Mouse (Mus musculus): Measurements from ENCODE around the gene Tom1l2. TPM values are rescaled to one million over a fixed set of nuclear protein-coding genes. Genes with fewer than 3 reads are reported as not detected.

Gene Tom1l2
- polyA plus RNA-seq, 1 experiment from 2014 or later = 19.5 TPM

- Histone ChIP-seq H3K4me1 (replicated peaks; ENCODE audit: control insufficient read depth, insufficient read depth, low read length) (no peaks in the 10 kb centered on the region), H3K27ac (ENCODE audit: low read depth, low read length) (no peak overlapping the region), H3K4me3 (ENCODE audit: low read depth, low read length) (no peak overlapping the region), H3K9ac (ENCODE audit: low read length) (no peak overlapping the region), H3K27me3 (ENCODE audit: control insufficient read depth, insufficient read depth, low read length) (no peaks in the 10 kb centered on the region), H3K4me2 (ENCODE audit: low read depth, low read length, severe bottlenecking) (no peak overlapping the region), H3K36me3 (ENCODE audit: control insufficient read depth, insufficient read depth, low read length) (no peaks in the 10 kb centered on the region), H3K9me3 (ENCODE audit: control insufficient read depth, low read length) (no peaks in the 10 kb centered on the region)
- no peak for ATAC-seq (replicated peaks; ENCODE audit: low FRiP score)
- no peak for DNase-seq (ENCODE audit: low spot score)
- 61% methylated on average over 2 of the region's 2 CpGs for WGBS
Observed at GRCm38 (mm10) chr11:60335771-60336170, 16.9 kb downstream of the Tom1l2 start.

GRCm38 (mm10) chr11:60334124-60334523, 18.6 kb downstream of the Tom1l2 start:
- ATAC-seq (replicated peaks; ENCODE audit: low FRiP score) (no peak), DNase-seq (ENCODE audit: low spot score) (no peak)
- Histone ChIP-seq H3K9ac (ENCODE audit: low read length) (no peak overlapping the region), H3K27me3 (ENCODE audit: control insufficient read depth, insufficient read depth, low read length) (no peaks in the 10 kb centered on the region), H3K4me2 (ENCODE audit: low read depth, low read length, severe bottlenecking) (no peak overlapping the region), H3K9me3 (ENCODE audit: control insufficient read depth, low read length) (no peaks in the 10 kb centered on the region), H3K4me1 (replicated peaks; ENCODE audit: control insufficient read depth, insufficient read depth, low read length) (no peaks in the 10 kb centered on the region), H3K27ac (ENCODE audit: low read depth, low read length) (no peak overlapping the region), H3K4me3 (ENCODE audit: low read depth, low read length) (no peak overlapping the region), H3K36me3 (ENCODE audit: control insufficient read depth, insufficient read depth, low read length) (no peaks in the 10 kb centered on the region)
- WGBS = 82% methylated on average over 3 of the region's 3 CpGs

GRCm38 (mm10) chr11:60333461-60333860, 19.2 kb downstream of the Tom1l2 start:
- DNase-seq (ENCODE audit: low spot score) (no peak), ATAC-seq (replicated peaks; ENCODE audit: low FRiP score) (no peak)
- H3K4me3 ChIP-seq (ENCODE audit: low read depth, low read length) = no peak overlapping the region
- no peaks in the 10 kb centered on the region for H3K4me1 ChIP-seq (replicated peaks; ENCODE audit: control insufficient read depth, insufficient read depth, low read length)
- H3K4me2 ChIP-seq (ENCODE audit: low read depth, low read length, severe bottlenecking) = no peak overlapping the region
- no peak overlapping the region for H3K27ac ChIP-seq (ENCODE audit: low read depth, low read length)
- 88% methylated on average over 5 of the region's 5 CpGs for WGBS
- no peaks in the 10 kb centered on the region for H3K27me3 ChIP-seq (ENCODE audit: control insufficient read depth, insufficient read depth, low read length)
- no peaks in the 10 kb centered on the region for H3K36me3 ChIP-seq (ENCODE audit: control insufficient read depth, insufficient read depth, low read length)
- H3K9ac ChIP-seq (ENCODE audit: low read length) = no peak overlapping the region
- H3K9me3 ChIP-seq (ENCODE audit: control insufficient read depth, low read length) = no peaks in the 10 kb centered on the region

GRCm38 (mm10) chr11:60330551-60330950, 22.2 kb downstream of the Tom1l2 start:
- H3K9ac ChIP-seq (ENCODE audit: low read length) = no peak overlapping the region
- no peaks in the 10 kb centered on the region for H3K27me3 ChIP-seq (ENCODE audit: control insufficient read depth, insufficient read depth, low read length)
- no peak overlapping the region for H3K27ac ChIP-seq (ENCODE audit: low read depth, low read length)
- H3K4me1 ChIP-seq (replicated peaks; ENCODE audit: control insufficient read depth, insufficient read depth, low read length) = no peaks in the 10 kb centered on the region
- ATAC-seq (replicated peaks; ENCODE audit: low FRiP score) (no peak), DNase-seq (ENCODE audit: low spot score) (no peak)
- H3K4me3 ChIP-seq (ENCODE audit: low read depth, low read length) = no peak overlapping the region
- no peak overlapping the region for H3K4me2 ChIP-seq (ENCODE audit: low read depth, low read length, severe bottlenecking)
- H3K9me3 ChIP-seq (ENCODE audit: control insufficient read depth, low read length) = no peaks in the 10 kb centered on the region
- WGBS = 89% methylated on average over 4 of the region's 4 CpGs
- no peaks in the 10 kb centered on the region for H3K36me3 ChIP-seq (ENCODE audit: control insufficient read depth, insufficient read depth, low read length)

- no peaks in the 10 kb centered on the region for H3K36me3 ChIP-seq (ENCODE audit: control insufficient read depth, insufficient read depth, low read length)
- ATAC-seq (replicated peaks; ENCODE audit: low FRiP score) = no peak
- H3K4me3 ChIP-seq (ENCODE audit: low read depth, low read length) = no peak overlapping the region
- no peak for DNase-seq (ENCODE audit: low spot score)
- H3K27me3 ChIP-seq (ENCODE audit: control insufficient read depth, insufficient read depth, low read length) = no peaks in the 10 kb centered on the region
- no peak overlapping the region for H3K9ac ChIP-seq (ENCODE audit: low read length)
- H3K9me3 ChIP-seq (ENCODE audit: control insufficient read depth, low read length) = no peaks in the 10 kb centered on the region
- H3K4me1 ChIP-seq (replicated peaks; ENCODE audit: control insufficient read depth, insufficient read depth, low read length) = no peaks in the 10 kb centered on the region
- H3K4me2 ChIP-seq (ENCODE audit: low read depth, low read length, severe bottlenecking) = no peak overlapping the region
- no peak overlapping the region for H3K27ac ChIP-seq (ENCODE audit: low read depth, low read length)
Observed at GRCm38 (mm10) chr11:60323731-60324130, 29.0 kb downstream of the Tom1l2 start.

GRCm38 (mm10) chr11:60321438-60321837, 31.3 kb downstream of the Tom1l2 start:
- DNase-seq (ENCODE audit: low spot score) = no peak
- H3K4me1 ChIP-seq (replicated peaks; ENCODE audit: control insufficient read depth, insufficient read depth, low read length) = no peaks in the 10 kb centered on the region
- H3K9me3 ChIP-seq (ENCODE audit: control insufficient read depth, low read length) = no peaks in the 10 kb centered on the region
- no peak overlapping the region for H3K9ac ChIP-seq (ENCODE audit: low read length)
- no peak overlapping the region for H3K4me2 ChIP-seq (ENCODE audit: low read depth, low read length, severe bottlenecking)
- no peaks in the 10 kb centered on the region for H3K36me3 ChIP-seq (ENCODE audit: control insufficient read depth, insufficient read depth, low read length)
- no peak overlapping the region for H3K4me3 ChIP-seq (ENCODE audit: low read depth, low read length)
- ATAC-seq (replicated peaks; ENCODE audit: low FRiP score) = no peak
- H3K27me3 ChIP-seq (ENCODE audit: control insufficient read depth, insufficient read depth, low read length) = no peaks in the 10 kb centered on the region
- WGBS = 89% methylated on average over 2 of the region's 2 CpGs
- H3K27ac ChIP-seq (ENCODE audit: low read depth, low read length) = no peak overlapping the region

- whole genome bisulfite sequencing = 82% methylated on average over 8 of the region's 8 CpGs
- ATAC-seq (replicated peaks; ENCODE audit: low FRiP score) = no peak
Observed at GRCm38 (mm10) chr11:60320426-60321037, 32.2 kb downstream of the Tom1l2 start.

GRCm38 (mm10) chr11:60319257-60320066, 33.2 kb downstream of the Tom1l2 start:
- no peak overlapping the region for H3K9ac ChIP-seq (ENCODE audit: low read length)
- H3K4me2 ChIP-seq (ENCODE audit: low read depth, low read length, severe bottlenecking) = no peak overlapping the region
- no peaks in the 10 kb centered on the region for H3K36me3 ChIP-seq (ENCODE audit: control insufficient read depth, insufficient read depth, low read length)
- ATAC-seq (replicated peaks; ENCODE audit: low FRiP score) (no peak), DNase-seq (ENCODE audit: low spot score) (no peak)
- H3K4me1 ChIP-seq (replicated peaks; ENCODE audit: control insufficient read depth, insufficient read depth, low read length) = no peaks in the 10 kb centered on the region
- H3K27me3 ChIP-seq (ENCODE audit: control insufficient read depth, insufficient read depth, low read length) = no peaks in the 10 kb centered on the region
- no peak overlapping the region for H3K27ac ChIP-seq (ENCODE audit: low read depth, low read length)
- H3K9me3 ChIP-seq (ENCODE audit: control insufficient read depth, low read length) = no peaks in the 10 kb centered on the region
- 82% methylated on average over 10 of the region's 10 CpGs for WGBS
- H3K4me3 ChIP-seq (ENCODE audit: low read depth, low read length) = no peak overlapping the region

More at GRCm38 (mm10) chr11:60320426-60321037, 32.2 kb downstream of the Tom1l2 start:
- DNase-seq (ENCODE audit: low spot score) = no peak
- Histone ChIP-seq H3K9ac (ENCODE audit: low read length) (no peak overlapping the region), H3K27me3 (ENCODE audit: control insufficient read depth, insufficient read depth, low read length) (no peaks in the 10 kb centered on the region), H3K4me1 (replicated peaks; ENCODE audit: control insufficient read depth, insufficient read depth, low read length) (no peaks in the 10 kb centered on the region), H3K27ac (ENCODE audit: low read depth, low read length) (no peak overlapping the region), H3K4me3 (ENCODE audit: low read depth, low read length) (no peak overlapping the region), H3K4me2 (ENCODE audit: low read depth, low read length, severe bottlenecking) (no peak overlapping the region), H3K36me3 (ENCODE audit: control insufficient read depth, insufficient read depth, low read length) (no peaks in the 10 kb centered on the region), H3K9me3 (ENCODE audit: control insufficient read depth, low read length) (no peaks in the 10 kb centered on the region)

GRCm38 (mm10) chr11:60318716-60319115, 34.0 kb downstream of the Tom1l2 start:
- no peak overlapping the region for H3K4me2 ChIP-seq (ENCODE audit: low read depth, low read length, severe bottlenecking)
- H3K27me3 ChIP-seq (ENCODE audit: control insufficient read depth, insufficient read depth, low read length) = no peaks in the 10 kb centered on the region
- H3K4me1 ChIP-seq (replicated peaks; ENCODE audit: control insufficient read depth, insufficient read depth, low read length) = no peaks in the 10 kb centered on the region
- ATAC-seq (replicated peaks; ENCODE audit: low FRiP score) (no peak), DNase-seq (ENCODE audit: low spot score) (no peak)
- no peak overlapping the region for H3K27ac ChIP-seq (ENCODE audit: low read depth, low read length)
- WGBS = 65% methylated on average over 5 of the region's 5 CpGs
- no peaks in the 10 kb centered on the region for H3K36me3 ChIP-seq (ENCODE audit: control insufficient read depth, insufficient read depth, low read length)
- no peaks in the 10 kb centered on the region for H3K9me3 ChIP-seq (ENCODE audit: control insufficient read depth, low read length)
- H3K9ac ChIP-seq (ENCODE audit: low read length) = peak overlapping the region; percentile 10; the same call in 1 of the 2 replicates
- no peak overlapping the region for H3K4me3 ChIP-seq (ENCODE audit: low read depth, low read length)

All from forebrain, embryonic 11.5 days (tissue).